Mouse (Mus musculus) adrenal gland, adult (tissue): ENCODE measurements around the gene Lctl.
"Not testable (repeated sequence)": the region's sequence is repeated elsewhere in the genome, so short reads cannot be mapped to it uniquely, and the experiment has no call there.

Experiments
- DNase-seq, 2 experiments: peaks; one replicate each; pipeline ENCODE4 v3.0.0; 2022 to 2023; ENCODE audit warnings: low spot score in 1 of 2; ENCODE audit not compliant: inconsistent age in 2 of 2

The Lctl gene

DNA sequence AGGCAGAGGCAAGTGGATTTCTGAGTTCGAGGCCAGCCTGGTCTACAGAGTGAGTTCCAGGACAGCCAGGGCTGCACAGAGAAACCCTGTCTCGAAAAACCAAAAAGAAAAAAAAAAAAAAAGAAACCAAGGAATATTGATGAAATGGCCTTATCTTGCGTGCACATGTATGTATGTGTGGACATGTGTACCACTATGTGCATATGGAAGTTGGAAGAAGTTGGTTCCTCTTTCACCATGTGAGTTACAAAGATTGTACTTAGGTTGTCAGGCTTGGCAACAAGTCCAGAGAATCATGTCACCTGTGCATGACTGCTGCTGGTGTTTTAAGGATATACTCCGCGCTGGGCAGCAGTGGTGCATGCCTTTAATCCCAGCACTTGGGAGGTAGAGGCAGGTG, 66.3 kb downstream of the Lctl start:
- DNase-seq = not testable (repeated sequence)

DNA sequence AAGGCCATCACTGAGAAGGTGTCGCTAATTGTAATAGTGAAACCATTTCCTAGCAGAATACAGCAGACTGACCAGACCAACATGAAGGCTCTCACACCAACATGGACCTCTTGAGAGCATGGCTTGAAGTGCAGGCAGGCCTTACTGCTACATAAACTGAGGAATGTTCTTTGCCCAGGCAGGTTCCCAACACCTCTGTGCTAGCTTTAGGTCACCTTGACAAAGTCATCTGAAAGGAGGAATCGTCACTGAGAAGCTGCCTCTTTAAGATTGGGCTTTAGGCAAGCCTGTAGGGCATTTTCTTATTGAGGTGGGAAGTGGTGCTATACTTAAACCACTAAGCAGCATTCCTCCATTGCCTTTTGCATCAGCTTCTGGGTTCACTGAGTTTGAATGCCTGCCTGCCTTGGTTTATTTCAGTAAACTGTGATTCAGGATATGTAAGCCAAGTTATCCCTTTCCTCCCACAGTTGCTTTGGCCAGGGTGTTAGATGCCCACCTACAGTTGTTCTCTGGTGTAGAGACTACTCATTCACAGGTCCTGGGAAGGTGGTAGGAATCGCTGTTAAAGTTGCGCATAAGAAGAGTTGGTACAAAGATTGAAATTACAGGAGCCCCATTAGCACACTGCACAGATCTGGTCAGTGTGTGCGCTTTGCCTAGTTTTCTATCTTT, 67.4 kb downstream of the Lctl start:
- no peak for DNase-seq
